Mouse (Mus musculus) WW6 (cell line): ENCODE results near the gene Ski.
"Not testable (repeated sequence)": the region's sequence is repeated elsewhere in the genome, so short reads cannot be mapped to it uniquely, and the experiment has no call there.

ENCODE experiments used
- DNase-seq: peaks from one replicate; pipeline ENCODE4 v3.0.0-alpha.2; 2013; ENCODE audit warnings: low read depth, low spot score

Gene Ski

DNA sequence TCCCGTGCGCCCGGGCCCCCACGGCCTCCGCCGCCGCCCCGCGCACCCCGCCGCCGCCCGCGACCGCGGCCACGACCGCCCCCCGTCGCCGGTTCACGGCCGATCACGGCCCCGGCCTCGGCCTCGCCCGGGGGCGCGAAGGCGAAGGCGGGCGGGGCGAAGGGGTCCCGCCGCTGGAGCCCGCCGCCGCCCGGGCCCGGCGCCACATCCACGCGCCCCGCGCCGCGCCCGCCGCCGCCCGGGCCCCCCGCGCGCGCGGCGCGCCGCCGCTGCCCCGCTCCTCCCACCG lies at the start of gene Ski:
Ski (minus strand) TSS at position 41 of the 289 bp plus-strand sequence.
- no peak for DNase-seq

DNA sequence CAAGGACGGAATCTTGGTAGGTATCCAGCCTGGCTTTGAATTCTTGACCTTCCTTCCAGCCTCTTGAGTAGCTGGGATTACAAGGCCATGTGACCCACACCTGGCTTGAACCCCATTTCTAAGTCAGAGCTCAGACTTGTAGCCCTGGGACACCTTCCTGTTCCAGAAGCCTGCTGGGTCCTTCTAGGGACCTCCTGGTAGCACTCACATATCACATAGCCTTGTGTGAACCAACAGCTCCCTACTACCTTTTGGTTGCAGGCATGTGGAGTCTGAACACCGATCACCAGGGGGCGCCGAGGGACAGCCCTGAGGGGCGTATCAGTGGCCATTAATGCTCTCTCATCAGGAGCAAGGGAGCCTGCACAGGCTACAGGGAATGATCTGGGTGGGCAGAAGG lies 46.0 kb upstream of the Ski start:
- no peak for DNase-seq

DNA sequence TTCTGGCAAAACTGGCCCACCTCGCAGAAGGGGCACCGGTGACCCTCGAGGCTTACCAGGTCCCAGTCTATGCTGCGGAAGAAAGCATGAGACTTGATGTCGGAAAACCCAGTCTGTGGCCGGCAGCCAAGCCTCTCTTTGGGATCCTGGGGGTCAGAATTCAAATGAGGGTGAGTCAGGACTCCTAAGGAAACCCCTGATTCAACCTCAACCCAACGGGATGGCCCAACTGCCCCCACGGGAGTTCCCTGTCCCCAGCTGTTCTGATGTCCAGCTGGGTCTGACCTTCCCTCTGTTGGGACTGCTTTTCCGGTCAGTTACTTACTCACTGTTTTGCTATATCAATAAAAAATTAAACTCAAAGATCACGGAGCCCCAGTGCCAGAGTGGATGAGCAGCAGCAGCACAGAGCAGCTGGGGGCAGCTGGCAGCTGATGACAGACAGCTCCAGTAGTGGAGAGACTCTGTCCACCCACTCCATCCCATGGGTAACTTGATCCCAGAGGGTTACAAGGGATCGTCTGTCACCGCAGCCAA lies 45.3 kb upstream of the Ski start:
- no peak for DNase-seq

DNA sequence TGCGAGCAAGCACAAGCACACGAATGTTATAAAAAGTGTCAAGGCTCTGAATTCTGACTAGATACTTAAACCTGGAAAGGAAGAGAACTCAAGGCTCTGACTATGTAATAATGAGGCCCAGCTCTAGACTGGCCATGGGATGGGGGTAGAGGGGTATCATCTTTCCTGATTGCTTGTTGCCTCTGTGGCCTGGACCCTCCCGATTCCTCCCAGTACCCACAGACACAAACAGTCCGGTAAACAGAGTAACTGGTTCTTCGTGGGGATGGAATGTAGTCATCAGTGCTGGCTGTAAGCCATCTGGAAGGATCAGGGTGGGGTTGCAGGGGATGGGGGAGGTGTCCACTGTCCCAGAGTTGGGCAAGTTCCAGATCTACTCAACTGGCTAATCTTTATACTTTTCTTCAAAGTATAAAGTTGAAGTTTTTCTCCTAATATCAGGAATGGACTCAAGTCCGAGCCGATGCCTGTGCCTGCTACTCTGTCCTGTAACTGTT lies 44.7 kb upstream of the Ski start:
- no peak for DNase-seq

GRCm38 (mm10) chr4:155264521-155265321 lies 42.3 kb upstream of the Ski start:
- DNase-seq = no peak

- DNase-seq = no peak
Observed at GRCm38 (mm10) chr4:155252253-155252652, 29.9 kb upstream of the Ski start.

DNA sequence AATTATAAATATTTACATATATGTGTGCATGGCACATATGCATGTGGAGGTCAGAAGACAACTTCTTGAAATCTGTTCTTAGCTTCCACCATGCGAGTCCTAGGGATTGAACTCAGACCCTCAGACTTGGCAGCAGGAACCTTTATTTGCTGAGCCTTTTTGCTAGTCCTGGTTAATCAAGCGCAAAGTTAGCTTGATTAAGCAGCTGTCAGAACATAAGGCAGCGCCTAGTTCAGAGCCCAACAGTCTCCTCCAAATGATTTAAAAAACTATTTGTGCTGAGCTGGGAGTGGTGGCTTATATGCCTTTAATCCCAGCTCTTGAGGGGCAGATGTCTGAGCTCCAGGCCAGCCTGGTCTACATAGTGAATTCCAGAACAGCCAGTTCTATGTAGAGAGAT lies 28.8 kb upstream of the Ski start:
- no peak for DNase-seq

GRCm38 (mm10) chr4:155250361-155251117 lies 28.1 kb upstream of the Ski start:
- no peak for DNase-seq

DNA sequence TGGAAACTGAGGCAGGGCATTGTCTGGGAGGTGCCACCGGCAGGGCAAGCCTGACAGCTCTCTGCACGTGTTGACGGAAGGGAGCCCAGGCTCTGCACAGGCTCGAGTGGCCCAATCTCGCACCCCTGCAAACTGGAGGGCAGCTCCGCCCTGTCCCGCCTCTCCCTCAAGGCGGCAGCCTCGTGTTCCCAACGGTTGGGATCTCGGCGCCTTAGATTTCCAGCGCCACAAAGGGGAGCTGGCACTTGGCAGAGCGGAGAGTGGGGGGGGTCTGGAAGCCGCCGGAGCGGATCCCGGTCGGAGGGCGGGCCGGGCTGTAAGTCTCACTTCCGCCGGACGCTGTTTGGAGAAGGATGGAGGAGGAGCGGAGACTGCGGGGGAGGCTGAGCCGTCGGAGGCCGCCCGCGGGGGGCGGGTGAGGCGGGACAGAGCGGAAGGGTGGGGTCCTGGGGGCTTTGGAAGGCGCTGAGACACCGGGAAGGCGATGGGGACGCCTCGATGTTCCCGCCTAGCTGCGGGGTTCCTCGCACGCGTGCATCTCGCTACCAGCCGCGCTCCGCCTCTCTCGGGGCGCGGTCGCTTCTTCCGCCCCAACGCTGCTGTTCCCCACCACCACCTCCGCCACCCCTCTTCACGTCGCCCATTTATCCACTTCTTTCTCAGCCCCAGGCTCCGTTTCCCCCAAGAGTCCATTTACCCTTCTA lies 27.4 kb upstream of the Ski start, which contains the start of gene Faap20:
Faap20 (plus strand) TSS at position 155 of the 704 bp plus-strand sequence.
- peak; percentile 75 for DNase-seq

- peak; percentile 87 for DNase-seq
Observed at GRCm38 (mm10) chr4:155249257-155249647, 26.9 kb upstream of the Ski start.

- not testable (repeated sequence) for DNase-seq
Observed at GRCm38 (mm10) chr4:155248054-155248453, 25.7 kb upstream of the Ski start.

DNA sequence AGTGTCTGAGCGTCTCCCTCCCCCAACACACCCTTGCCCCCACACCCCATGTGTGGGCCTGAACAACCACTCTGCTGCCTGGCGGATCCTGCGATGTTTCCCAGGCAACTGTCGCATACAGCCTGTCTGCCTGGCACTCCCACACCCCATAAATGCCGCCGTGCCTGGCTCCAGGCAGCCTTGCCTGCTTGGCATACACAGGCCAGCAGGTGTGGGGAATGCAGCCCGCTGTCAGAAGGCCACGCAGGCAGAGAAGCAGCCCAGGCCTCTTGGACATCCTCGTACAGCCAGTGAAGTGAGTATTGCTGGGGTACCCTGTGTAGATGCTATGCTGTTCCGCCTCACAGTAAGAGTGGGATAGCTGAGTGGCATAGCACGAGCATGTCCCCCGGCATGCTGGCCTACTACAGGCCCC lies 24.3 kb upstream of the Ski start:
- DNase-seq = no peak

DNA sequence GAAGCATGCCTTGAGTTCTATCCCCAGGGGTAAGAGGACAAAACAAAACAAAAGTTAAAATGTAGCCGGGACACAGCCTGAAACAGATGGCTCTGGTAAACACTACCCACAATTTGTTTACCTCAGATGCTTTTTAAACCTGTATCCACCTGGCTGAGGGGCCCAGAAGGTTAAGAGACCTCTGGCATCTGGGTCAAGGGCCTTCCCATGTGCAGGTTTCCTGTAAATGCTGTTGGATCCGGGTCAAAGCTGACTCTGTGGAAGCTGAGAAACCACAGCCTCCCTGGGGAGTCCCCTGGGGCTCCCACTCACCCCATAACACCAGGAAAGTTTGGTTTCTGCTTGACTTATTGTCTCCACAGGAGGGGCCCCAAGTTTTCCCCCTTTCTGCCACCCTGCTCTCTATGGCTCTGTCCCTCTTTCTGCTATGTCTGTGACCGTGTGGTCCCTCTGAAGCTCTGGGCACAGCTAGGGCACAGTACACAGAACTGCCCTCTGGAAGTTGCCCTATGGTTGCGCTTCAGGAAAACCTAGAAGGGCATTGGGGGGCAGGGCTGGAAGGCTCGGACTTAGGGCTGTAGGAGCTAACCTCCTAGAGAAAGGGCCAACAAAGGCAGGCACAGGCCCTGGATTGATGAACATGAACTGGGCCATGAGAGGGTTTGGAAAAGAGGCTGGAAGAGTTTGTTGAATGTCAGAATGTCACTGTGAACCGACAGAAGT lies 23.5 kb upstream of the Ski start:
- no peak for DNase-seq

GRCm38 (mm10) chr4:155243233-155243632 lies 20.8 kb upstream of the Ski start:
- DNase-seq = no peak

GRCm38 (mm10) chr4:155242292-155242691 lies 19.9 kb upstream of the Ski start:
- no peak for DNase-seq

DNA sequence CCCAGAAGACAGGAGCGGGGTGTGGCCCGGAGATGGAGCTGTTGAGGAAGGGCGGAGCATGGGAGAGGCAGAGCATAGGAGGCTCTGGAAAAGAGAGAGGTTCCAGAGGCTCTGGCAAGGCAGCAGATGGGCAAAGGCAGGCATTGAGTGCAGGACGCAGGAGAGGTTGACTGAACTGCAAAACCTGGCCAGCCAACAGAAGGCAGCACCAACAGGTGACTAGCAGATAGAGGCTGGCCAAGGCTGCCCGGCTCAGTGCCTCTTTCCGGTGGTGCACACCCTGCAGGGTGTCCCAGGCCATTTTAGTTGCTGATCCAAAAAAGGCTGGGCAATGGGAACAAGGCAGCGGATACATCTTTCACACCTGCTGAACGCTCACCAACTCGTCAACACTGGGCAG lies 19.4 kb upstream of the Ski start:
- DNase-seq = no peak

DNA sequence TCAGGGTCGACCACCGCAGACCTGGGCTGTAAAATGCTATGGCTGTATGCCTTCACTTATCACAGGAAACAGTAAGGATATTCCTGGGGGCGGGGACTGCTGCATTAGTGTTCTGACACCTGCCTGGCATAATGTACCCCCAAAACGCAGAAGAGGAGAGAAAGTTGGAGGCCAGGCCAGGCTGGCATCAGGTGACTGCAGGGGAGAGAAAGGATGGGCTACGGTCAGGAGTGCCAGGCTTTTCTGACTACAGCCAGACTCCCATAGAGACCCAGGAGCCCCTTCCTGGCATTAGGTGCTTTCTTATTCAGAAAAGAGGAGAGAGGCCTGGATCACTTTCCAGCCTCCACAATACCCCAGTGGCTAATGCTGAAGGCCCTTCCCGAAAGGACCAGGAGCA lies 17.1 kb upstream of the Ski start:
- DNase-seq = no peak

- no peak for DNase-seq
Observed at GRCm38 (mm10) chr4:155238276-155238675, 15.9 kb upstream of the Ski start.

- DNase-seq = no peak
Observed at GRCm38 (mm10) chr4:155236737-155237385, 14.5 kb upstream of the Ski start.

DNA sequence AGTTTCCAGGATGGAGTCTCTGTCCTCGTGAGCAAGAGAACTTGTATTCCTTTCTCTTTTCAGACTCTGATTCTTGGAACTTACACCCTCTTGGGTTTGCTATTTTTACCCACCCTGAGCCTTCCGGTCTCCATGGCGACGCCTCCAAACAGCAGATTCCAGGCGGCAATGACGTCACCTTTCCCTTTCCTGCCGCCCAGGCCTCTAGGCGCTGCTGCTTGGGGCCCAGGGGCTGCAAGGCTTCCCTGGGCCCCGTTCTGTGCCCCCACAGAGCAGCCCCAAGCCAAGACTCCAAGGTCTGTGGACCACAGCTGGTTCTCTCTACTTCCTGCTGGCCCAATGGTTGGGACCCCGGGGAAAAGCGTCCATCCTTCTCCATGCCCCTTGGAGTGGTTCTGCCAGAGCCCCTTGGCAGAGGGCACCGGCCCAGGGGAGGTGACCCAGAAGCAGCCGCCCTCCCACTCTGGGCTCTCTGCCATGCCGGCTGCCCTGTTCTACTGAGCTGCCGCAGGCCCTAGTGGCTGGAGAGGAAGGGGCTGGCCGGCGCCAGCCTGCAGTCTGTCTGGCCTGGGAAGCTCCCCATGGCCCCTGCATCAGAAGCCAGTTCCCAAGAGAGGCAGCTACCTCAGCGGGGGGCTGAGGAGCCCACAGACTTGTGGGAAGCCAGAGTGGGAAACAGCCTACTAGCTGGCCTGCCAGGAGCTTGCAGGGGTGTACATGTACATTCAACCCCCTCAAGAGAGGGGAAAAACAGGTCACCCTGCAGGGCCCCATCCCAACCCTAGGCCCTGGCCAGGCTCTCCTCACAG lies 13.1 kb upstream of the Ski start:
- no peak for DNase-seq
